Mouse (Mus musculus) megakaryocyte, adult 5-6 weeks (primary cell): ENCODE data around the gene Gcnt7. TPM values are rescaled to one million over a fixed set of nuclear protein-coding genes. Genes with fewer than 3 reads are reported as not detected.

ENCODE experiments used
- ATAC-seq: 2 replicates; pipeline ENCODE4 v1.8.0; 2016; ENCODE audit warnings: mild to moderate bottlenecking, inconsistent platforms; ENCODE audit not compliant: poor library complexity, severe bottlenecking
- total RNA-seq, 2 experiments: library from RNA; stranded (forward) in 1 of 2; stranded (reverse) in 1 of 2; fragments of 153-499, 151-499 nt in 1 of 2; fragments of 221-1000, 200-1000 nt in 1 of 2; gene quantifications; 2 replicates each; pipeline versions ENCODE4 v1.2.3 to v1.2.4; 2015 to 2017

Gcnt7 gene
- total RNA-seq, 2 experiments from 2014 or later, result not detected

DNA sequence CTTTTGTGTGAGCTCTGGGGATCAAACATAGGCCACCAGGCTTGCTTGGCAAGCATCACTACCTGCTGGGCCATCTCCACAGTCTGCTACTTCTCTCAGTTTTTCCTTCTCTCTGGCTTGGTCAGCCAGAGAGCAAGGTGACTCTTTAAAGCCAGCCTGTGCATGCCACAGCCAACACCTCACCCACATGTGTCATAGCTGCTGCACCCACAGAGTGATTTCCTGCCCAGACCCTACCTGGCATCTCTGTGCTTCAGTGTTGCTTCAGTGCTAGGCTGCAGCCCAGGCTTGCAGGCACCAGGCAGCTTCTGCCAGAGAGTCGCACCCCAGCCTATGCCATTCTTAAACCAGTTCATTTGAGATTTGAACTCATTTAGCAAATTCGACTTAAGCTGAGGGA lies 50.9 kb downstream of the Gcnt7 start:
- peak; percentile 46; the same call in 1 of the 2 replicates for ATAC-seq

- ATAC-seq, result peak; percentile 53
Observed at GRCm38 (mm10) chr2:172406173-172406572, 52.2 kb downstream of the Gcnt7 start.

DNA sequence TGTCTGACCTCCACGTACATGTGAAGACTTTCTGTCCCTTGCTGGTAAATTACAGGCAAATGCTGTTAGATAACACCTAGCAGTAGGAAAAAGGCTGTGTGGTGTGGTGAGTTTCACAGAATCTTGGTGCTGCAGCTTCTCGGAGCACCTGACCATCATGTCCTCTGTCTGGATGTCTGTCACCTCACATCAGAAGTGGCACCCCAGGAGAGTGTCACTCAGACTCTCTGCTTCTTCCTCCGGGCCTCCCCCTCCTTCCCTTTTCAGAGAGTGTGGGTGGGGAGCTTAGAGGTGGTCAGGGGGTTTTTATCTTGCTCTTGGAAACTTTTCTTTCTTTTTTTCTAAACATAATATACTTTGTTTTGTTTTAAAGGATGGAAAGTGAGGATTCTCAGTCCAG lies 53.4 kb downstream of the Gcnt7 start:
- no peak for ATAC-seq

GRCm38 (mm10) chr2:172404239-172404638 lies 54.2 kb downstream of the Gcnt7 start:
- ATAC-seq, result no peak

DNA sequence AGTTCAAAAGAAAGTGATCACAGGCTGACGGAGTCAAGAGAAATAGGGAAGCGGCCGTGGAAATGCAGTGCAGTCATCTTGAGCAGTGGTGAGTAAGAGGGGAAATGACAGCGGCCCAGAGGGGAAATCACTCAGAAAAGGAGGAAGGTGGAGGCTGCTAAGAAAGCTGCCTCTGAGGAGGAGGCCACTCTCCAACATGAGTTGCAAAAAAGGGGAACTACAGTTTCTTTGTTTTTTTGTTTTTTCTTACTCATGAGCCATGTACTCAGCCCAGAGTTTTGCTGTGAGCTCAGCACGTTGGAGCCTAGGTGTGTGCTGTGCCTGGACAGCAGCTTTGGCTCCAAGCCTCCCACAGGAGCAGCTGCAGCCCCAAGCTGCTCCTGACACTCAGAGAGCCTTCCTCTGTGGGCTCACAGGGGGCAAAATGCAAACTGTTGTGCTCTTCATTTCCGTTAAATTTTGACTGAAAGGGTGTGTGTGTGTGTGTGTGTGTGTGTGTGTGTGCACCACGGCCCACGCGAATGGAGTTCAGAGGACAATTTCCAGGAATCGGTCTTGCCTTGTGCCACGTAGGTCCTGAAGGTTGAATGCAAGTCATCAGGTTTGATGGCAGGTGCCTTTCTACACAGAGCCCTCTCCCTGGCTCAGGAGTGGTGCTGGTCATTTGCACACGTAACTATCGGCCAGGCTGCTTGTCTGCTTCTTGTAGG lies 57.1 kb downstream of the Gcnt7 start:
- peak; percentile 79 for ATAC-seq

Other genes starting within 250 kb of the Gcnt7 start
- not detected in 2 replicates for gene Mc3r, start 210.1 kb downstream of the Gcnt7 start, total RNA-seq (2015)
- not detected in 2 replicates for gene Mc3r, start 210.1 kb downstream of the Gcnt7 start, total RNA-seq (2017)
- 3.4 TPM in 2 replicates for gene Fam210b, start 113.0 kb downstream of the Gcnt7 start, total RNA-seq (2015)
- gene Fam210b, start 113.0 kb downstream of the Gcnt7 start, total RNA-seq (2017), result 1.5 and 2.3 TPM in 2 replicates
- 46.6 and 51.4 TPM in 2 replicates for gene Aurka, start 88.1 kb downstream of the Gcnt7 start, total RNA-seq (2015)
- gene Aurka, start 88.1 kb downstream of the Gcnt7 start, total RNA-seq (2017), result 79.4 and 81.0 TPM in 2 replicates
- gene Cstf1, start 87.9 kb downstream of the Gcnt7 start, total RNA-seq (2015), result 18.5 and 19.7 TPM in 2 replicates
- gene Cstf1, start 87.9 kb downstream of the Gcnt7 start, total RNA-seq (2017), result 34.4 and 39.7 TPM in 2 replicates
- gene Cass4, start 64.8 kb downstream of the Gcnt7 start, total RNA-seq (2015), result 4.0 TPM in 2 replicates
- 3.6 and 5.3 TPM in 2 replicates for gene Cass4, start 64.8 kb downstream of the Gcnt7 start, total RNA-seq (2017)
- gene Rtf2, start 18.0 kb downstream of the Gcnt7 start, total RNA-seq (2015), result 49.3 and 54.0 TPM in 2 replicates
- 190 and 209 TPM in 2 replicates for gene Rtf2, start 18.0 kb downstream of the Gcnt7 start, total RNA-seq (2017)
- gene Fam209, start 13.9 kb upstream of the Gcnt7 start, total RNA-seq (2015), result 1.2 and 2.7 TPM in 2 replicates
- gene Fam209, start 13.9 kb upstream of the Gcnt7 start, total RNA-seq (2017), result 4.3 and 6.8 TPM in 2 replicates
- not detected in 2 replicates for gene Tfap2c, start 91.0 kb upstream of the Gcnt7 start, total RNA-seq (2015)
- not detected in 2 replicates for gene Tfap2c, start 91.0 kb upstream of the Gcnt7 start, total RNA-seq (2017)